Mouse (Mus musculus): ENCODE results near the gene Dyrk2. TPM values are rescaled to one million over a fixed set of nuclear protein-coding genes. Genes with fewer than 3 reads are reported as not detected.
A peak's percentile ranks its signal among the peaks of the same experiment; 100 is the strongest.

The Dyrk2 gene
- total RNA-seq (2014; fragmentation: Nextera tagmentation) (29.0 and 32.9 TPM in 2 replicates), total RNA-seq (2017) (12.5 and 14.7 TPM in 2 replicates), polyA plus RNA-seq (2012) (9.8 and 10.3 TPM in 2 replicates)

- H3K36me3 ChIP-seq (replicated peaks): peaks cover 11% of the 10 kb centered on the region
- no peak for ATAC-seq (ENCODE audit: extremely low read depth, insufficient number of reproducible peaks, low FRiP score, poor library complexity, severe bottlenecking)
- DNase-seq (ENCODE audit: low spot score): no peak
- H3K9me3 ChIP-seq (replicated peaks): no peaks in the 10 kb centered on the region
- TF ChIP-seq POLR2AphosphoS5 (IDR thresholded peaks at IDR 0.05; ENCODE audit: insufficient replicate concordance, low read depth, low read length) (no peak), TAL1 (conservative IDR thresholded peaks at IDR 0.05; ENCODE audit: low read depth, low read length) (no peak), GATA2 (IDR thresholded peaks at IDR 0.05; ENCODE audit: borderline replicate concordance, low read depth, low read length) (no peak), CTCF (IDR thresholded peaks at IDR 0.05; ENCODE audit: low read depth, low read length) (no peak), GATA1 (IDR thresholded peaks at IDR 0.05; ENCODE audit: borderline replicate concordance, low read length) (no peak)
- peaks cover 29% of the 10 kb centered on the region for H3K27me3 ChIP-seq (ENCODE audit: insufficient read depth, low read length)
- H3K4me1 ChIP-seq (ENCODE audit: insufficient read depth, low read depth, low read length): peaks cover 34% of the 10 kb centered on the region
- H3K4me3 ChIP-seq (ENCODE audit: low read depth, low read length): peak within 1 kb of the TSS; percentile 92
These were observed at the start of gene Dyrk2 for GRCm38 (mm10) chr10:118870201-118870980. Dyrk2 (minus strand) TSS chr10:118870209.

DNA sequence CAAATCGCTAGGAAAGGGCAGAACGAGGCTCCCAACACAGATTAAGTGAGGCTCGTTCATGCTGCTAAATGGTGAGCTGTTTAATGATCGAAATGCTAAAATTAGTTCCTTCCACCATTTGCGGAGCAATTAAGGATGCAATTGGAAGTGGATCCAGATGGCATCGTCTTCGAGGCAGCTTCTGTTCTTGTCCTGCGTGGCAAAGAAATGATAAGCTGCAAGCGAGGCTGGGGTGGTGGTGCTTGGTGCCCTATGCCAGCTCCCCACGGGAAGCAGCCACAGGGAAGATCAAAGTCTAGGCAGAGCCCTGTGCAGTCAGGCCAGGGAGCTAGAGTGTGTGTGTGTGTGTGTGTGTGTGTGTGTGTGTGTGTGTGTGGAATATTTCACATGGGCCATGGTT, 32.6 kb upstream of the Dyrk2 start:
- Histone ChIP-seq H3K27me3 (ENCODE audit: insufficient read depth, low read length) (no peaks in the 10 kb centered on the region), H3K4me1 (ENCODE audit: insufficient read depth, low read depth, low read length) (no peaks in the 10 kb centered on the region), H3K36me3 (replicated peaks) (no peaks in the 10 kb centered on the region), H3K4me3 (ENCODE audit: low read depth, low read length) (no peak overlapping the region), H3K9me3 (replicated peaks) (peaks cover 4% of the 10 kb centered on the region)
- DNase-seq (ENCODE audit: low spot score) (no peak), ATAC-seq (ENCODE audit: extremely low read depth, insufficient number of reproducible peaks, low FRiP score, poor library complexity, severe bottlenecking) (no peak)
- no peak for TF ChIP-seq POLR2AphosphoS5 (IDR thresholded peaks at IDR 0.05; ENCODE audit: insufficient replicate concordance, low read depth, low read length)

- DNase-seq (ENCODE audit: low spot score): no peak
- Histone ChIP-seq H3K9me3 (replicated peaks) (no peaks in the 10 kb centered on the region), H3K4me1 (ENCODE audit: insufficient read depth, low read depth, low read length) (no peaks in the 10 kb centered on the region), H3K4me3 (ENCODE audit: low read depth, low read length) (no peak overlapping the region), H3K36me3 (replicated peaks) (no peaks in the 10 kb centered on the region), H3K27me3 (ENCODE audit: insufficient read depth, low read length) (no peaks in the 10 kb centered on the region)
- no peak for TF ChIP-seq POLR2AphosphoS5 (IDR thresholded peaks at IDR 0.05; ENCODE audit: insufficient replicate concordance, low read depth, low read length)
- no peak for TF ChIP-seq GATA2 (IDR thresholded peaks at IDR 0.05; ENCODE audit: borderline replicate concordance, low read depth, low read length)
- TF ChIP-seq CTCF (IDR thresholded peaks at IDR 0.05; ENCODE audit: low read depth, low read length): no peak
- no peak for TF ChIP-seq GATA1 (IDR thresholded peaks at IDR 0.05; ENCODE audit: borderline replicate concordance, low read length)
- no peak for TF ChIP-seq TAL1 (conservative IDR thresholded peaks at IDR 0.05; ENCODE audit: low read depth, low read length)
- ATAC-seq (ENCODE audit: extremely low read depth, insufficient number of reproducible peaks, low FRiP score, poor library complexity, severe bottlenecking): no peak
These were observed 23.6 kb upstream of the Dyrk2 start for GRCm38 (mm10) chr10:118893645-118894044.

GRCm38 (mm10) chr10:118884126-118884525, 14.1 kb upstream of the Dyrk2 start:
- TF ChIP-seq GATA1 (IDR thresholded peaks at IDR 0.05; ENCODE audit: borderline replicate concordance, low read length) (no peak), TAL1 (conservative IDR thresholded peaks at IDR 0.05; ENCODE audit: low read depth, low read length) (no peak), GATA2 (IDR thresholded peaks at IDR 0.05; ENCODE audit: borderline replicate concordance, low read depth, low read length) (no peak), CTCF (IDR thresholded peaks at IDR 0.05; ENCODE audit: low read depth, low read length) (no peak), POLR2AphosphoS5 (IDR thresholded peaks at IDR 0.05; ENCODE audit: insufficient replicate concordance, low read depth, low read length) (no peak)

DNA sequence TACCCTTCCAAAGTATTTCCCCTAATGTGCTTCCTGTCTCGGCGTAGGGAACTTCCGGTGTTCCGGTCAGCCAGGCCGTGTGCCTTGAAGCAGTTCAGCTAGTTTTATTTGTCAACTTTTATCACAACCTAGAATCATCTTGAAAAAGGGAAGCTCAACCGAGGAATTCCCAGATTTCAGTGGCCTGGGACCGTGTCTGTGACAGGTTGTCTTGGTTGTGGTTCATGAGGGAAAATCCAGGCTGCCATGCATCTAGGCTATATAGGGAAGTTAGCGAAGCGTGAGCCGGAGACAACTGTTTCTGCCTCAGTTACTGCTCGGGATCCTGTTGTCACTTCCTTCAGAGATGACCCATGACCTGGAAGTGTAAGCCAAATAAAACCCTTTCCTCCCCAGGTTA, 13.3 kb upstream of the Dyrk2 start:
- no peak for ATAC-seq (ENCODE audit: extremely low read depth, insufficient number of reproducible peaks, low FRiP score, poor library complexity, severe bottlenecking)
- DNase-seq (ENCODE audit: low spot score): no peak
- no peak overlapping the region for H3K4me3 ChIP-seq (ENCODE audit: low read depth, low read length)

More at GRCm38 (mm10) chr10:118884126-118884525, 14.1 kb upstream of the Dyrk2 start:
- no peak for ATAC-seq (ENCODE audit: extremely low read depth, insufficient number of reproducible peaks, low FRiP score, poor library complexity, severe bottlenecking)
- H3K4me3 ChIP-seq (ENCODE audit: low read depth, low read length): no peak overlapping the region
- no peak for DNase-seq (ENCODE audit: low spot score)
- no peaks in the 10 kb centered on the region for H3K27me3 ChIP-seq (ENCODE audit: insufficient read depth, low read length)
- no peaks in the 10 kb centered on the region for H3K4me1 ChIP-seq (ENCODE audit: insufficient read depth, low read depth, low read length)
- H3K36me3 ChIP-seq (replicated peaks): no peaks in the 10 kb centered on the region
- no peaks in the 10 kb centered on the region for H3K9me3 ChIP-seq (replicated peaks)

DNA sequence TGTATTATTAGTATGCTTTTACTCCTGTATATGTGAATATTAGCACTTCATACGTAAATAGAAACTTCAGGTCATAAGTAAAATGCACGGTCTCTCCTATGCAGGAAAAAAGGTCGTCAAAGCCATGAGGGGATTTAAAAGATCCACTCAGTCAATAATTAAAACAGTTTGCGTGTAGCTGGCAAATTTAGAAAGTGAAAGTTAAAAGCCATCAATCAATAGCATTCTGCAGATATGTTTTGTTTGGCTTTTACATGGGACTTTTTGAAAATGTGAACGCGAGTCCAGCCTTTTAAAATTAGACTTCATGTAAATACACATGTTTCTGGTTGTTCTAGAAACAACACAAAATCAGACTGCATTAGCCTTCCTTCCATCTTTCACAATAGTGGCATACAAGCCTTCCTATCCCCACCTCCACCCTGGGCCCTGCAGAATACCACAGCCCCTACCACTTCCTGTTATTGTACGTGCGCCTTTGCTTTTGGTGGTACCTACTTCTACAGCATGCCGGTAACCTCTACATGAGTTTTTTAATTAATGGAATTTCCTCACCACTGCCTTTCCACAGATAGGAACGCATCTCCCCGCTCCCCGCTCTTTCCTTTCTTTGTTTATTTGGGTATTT, 12.4 kb upstream of the Dyrk2 start:
- TF ChIP-seq GATA2 (IDR thresholded peaks at IDR 0.05; ENCODE audit: borderline replicate concordance, low read depth, low read length): no peak
- TF ChIP-seq POLR2AphosphoS5 (IDR thresholded peaks at IDR 0.05; ENCODE audit: insufficient replicate concordance, low read depth, low read length): no peak
- no peak for TF ChIP-seq GATA1 (IDR thresholded peaks at IDR 0.05; ENCODE audit: borderline replicate concordance, low read length)
- no peak for TF ChIP-seq CTCF (IDR thresholded peaks at IDR 0.05; ENCODE audit: low read depth, low read length)
- TF ChIP-seq TAL1 (conservative IDR thresholded peaks at IDR 0.05; ENCODE audit: low read depth, low read length): no peak
- Histone ChIP-seq H3K27me3 (ENCODE audit: insufficient read depth, low read length) (no peaks in the 10 kb centered on the region), H3K4me1 (ENCODE audit: insufficient read depth, low read depth, low read length) (no peaks in the 10 kb centered on the region), H3K36me3 (replicated peaks) (no peaks in the 10 kb centered on the region), H3K9me3 (replicated peaks) (no peaks in the 10 kb centered on the region), H3K4me3 (ENCODE audit: low read depth, low read length) (no peak overlapping the region)
- ATAC-seq (ENCODE audit: extremely low read depth, insufficient number of reproducible peaks, low FRiP score, poor library complexity, severe bottlenecking): no peak
- no peak for DNase-seq (ENCODE audit: low spot score)

More for the DNA sequence above, 13.3 kb upstream of the Dyrk2 start:
- no peaks in the 10 kb centered on the region for H3K27me3 ChIP-seq (ENCODE audit: insufficient read depth, low read length)
- no peaks in the 10 kb centered on the region for H3K4me1 ChIP-seq (ENCODE audit: insufficient read depth, low read depth, low read length)
- H3K9me3 ChIP-seq (replicated peaks): no peaks in the 10 kb centered on the region
- H3K36me3 ChIP-seq (replicated peaks): no peaks in the 10 kb centered on the region
- TF ChIP-seq GATA2 (IDR thresholded peaks at IDR 0.05; ENCODE audit: borderline replicate concordance, low read depth, low read length): no peak
- no peak for TF ChIP-seq TAL1 (conservative IDR thresholded peaks at IDR 0.05; ENCODE audit: low read depth, low read length)
- TF ChIP-seq POLR2AphosphoS5 (IDR thresholded peaks at IDR 0.05; ENCODE audit: insufficient replicate concordance, low read depth, low read length): no peak
- TF ChIP-seq CTCF (IDR thresholded peaks at IDR 0.05; ENCODE audit: low read depth, low read length): no peak
- no peak for TF ChIP-seq GATA1 (IDR thresholded peaks at IDR 0.05; ENCODE audit: borderline replicate concordance, low read length)

All from G1E (cell line).